Mouse (Mus musculus): ENCODE data around the gene Fabp3. TPM values are rescaled to one million over a fixed set of nuclear protein-coding genes. Genes with fewer than 3 reads are reported as not detected.

The Fabp3 gene
- polyA plus RNA-seq, 1 experiment from 2014 or later: 10.7 TPM

DNA sequence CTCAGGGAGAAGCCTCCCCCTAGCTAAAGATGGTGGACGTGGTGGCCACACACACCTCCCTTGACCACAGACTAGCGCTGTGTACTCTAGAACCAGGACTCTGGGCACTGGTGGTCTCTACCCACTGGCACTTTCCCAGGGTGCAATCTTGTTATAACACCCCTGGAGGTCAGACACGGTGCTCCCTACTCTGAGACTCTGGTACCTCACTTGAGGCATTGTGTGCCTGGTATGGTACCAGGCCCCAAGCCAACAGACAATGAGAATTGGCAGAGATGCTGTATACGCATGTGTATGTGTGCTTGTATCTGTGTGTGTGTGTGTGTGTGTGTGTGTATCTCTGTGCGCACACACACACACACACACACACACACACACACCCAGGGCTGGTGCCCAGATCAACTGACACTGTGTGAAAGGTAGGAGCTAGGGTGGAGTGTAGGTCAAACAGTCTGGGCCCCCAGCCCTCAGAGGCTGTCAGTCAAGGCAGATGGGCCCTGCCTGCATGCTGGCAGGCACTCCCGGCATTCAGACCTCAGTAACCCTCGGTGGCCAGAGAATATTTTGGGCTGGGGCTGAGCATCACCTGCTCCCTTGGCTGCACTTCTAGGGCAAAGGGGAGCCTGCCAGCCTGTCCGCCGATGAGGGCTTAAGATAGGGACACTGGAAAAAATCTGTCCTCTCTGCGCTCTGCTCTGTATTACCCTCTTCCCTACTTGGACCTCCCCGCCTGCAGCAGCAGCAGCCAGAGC, 9.3 kb upstream of the Fabp3 start:
- WGBS: 79% methylated on average over 11 of the region's 11 CpGs
- no peak overlapping the region for H3K4me2 ChIP-seq (ENCODE audit: low read depth, low read length, severe bottlenecking)
- no peak overlapping the region for H3K4me3 ChIP-seq (ENCODE audit: low read depth, low read length)
- no peak overlapping the region for H3K9ac ChIP-seq (ENCODE audit: low read length)
- no peaks in the 10 kb centered on the region for H3K36me3 ChIP-seq (ENCODE audit: control insufficient read depth, insufficient read depth, low read length)
- H3K4me1 ChIP-seq (replicated peaks; ENCODE audit: control insufficient read depth, insufficient read depth, low read length): no peaks in the 10 kb centered on the region
- no peak overlapping the region for H3K27ac ChIP-seq (ENCODE audit: low read depth, low read length)
- DNase-seq (ENCODE audit: low spot score) (no peak), ATAC-seq (replicated peaks; ENCODE audit: low FRiP score) (no peak)
- no peaks in the 10 kb centered on the region for H3K27me3 ChIP-seq (ENCODE audit: control insufficient read depth, insufficient read depth, low read length)
- H3K9me3 ChIP-seq (ENCODE audit: control insufficient read depth, low read length): no peaks in the 10 kb centered on the region

DNA sequence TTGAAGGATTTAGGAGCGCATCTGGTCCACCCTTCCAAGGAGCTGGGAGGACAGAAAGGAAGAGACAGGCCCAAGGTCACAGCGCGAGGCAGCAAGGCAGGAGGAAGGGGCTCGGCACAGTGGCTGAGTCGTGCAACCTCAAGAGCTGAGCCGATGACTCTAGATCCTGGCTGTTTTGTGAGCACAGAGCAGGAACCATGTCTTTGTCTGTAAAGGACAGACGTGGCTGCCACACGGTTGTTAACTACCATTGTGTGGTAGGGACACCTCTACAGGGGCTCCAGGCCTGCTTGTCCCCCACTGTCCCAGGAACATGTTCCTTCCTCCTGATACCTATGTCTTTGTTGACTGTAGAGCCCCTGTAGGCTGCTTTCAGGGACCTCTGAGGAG, 8.8 kb upstream of the Fabp3 start:
- no peak overlapping the region for H3K9ac ChIP-seq (ENCODE audit: low read length)
- no peak for DNase-seq (ENCODE audit: low spot score)
- H3K27ac ChIP-seq (ENCODE audit: low read depth, low read length): no peak overlapping the region
- no peaks in the 10 kb centered on the region for H3K27me3 ChIP-seq (ENCODE audit: control insufficient read depth, insufficient read depth, low read length)
- 77% methylated on average over 8 of the region's 8 CpGs for WGBS
- H3K4me3 ChIP-seq (ENCODE audit: low read depth, low read length): no peak overlapping the region
- no peaks in the 10 kb centered on the region for H3K9me3 ChIP-seq (ENCODE audit: control insufficient read depth, low read length)
- H3K4me1 ChIP-seq (replicated peaks; ENCODE audit: control insufficient read depth, insufficient read depth, low read length): no peaks in the 10 kb centered on the region
- no peak for ATAC-seq (replicated peaks; ENCODE audit: low FRiP score)
- no peaks in the 10 kb centered on the region for H3K36me3 ChIP-seq (ENCODE audit: control insufficient read depth, insufficient read depth, low read length)
- H3K4me2 ChIP-seq (ENCODE audit: low read depth, low read length, severe bottlenecking): no peak overlapping the region

DNA sequence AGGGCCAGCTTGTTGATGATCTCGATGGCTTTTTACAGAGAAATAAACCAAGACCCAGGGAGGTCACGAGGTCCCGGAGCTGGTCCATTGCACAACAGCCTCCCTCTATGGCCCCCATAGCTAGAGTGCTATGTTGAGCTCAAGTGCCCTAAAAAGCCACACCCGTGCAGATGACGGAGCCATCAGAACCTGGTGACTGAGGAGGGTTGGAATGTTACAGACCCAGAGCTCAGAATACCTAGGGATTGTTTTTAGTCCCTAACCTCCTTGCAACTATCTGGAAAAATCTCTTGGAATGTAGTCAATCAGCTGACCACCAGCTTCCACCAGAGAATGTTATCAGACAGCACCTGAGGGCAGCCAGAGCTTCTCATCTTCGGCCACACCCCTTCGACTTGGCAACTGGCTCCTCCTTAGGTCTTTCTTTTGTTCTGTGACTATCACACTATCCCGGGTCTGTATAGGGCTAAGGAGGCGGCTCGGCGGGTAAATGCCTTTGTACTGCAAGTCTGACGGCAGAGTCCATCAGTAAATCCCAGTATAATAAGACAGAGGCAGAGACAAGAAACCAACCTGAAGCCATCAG, 6.0 kb upstream of the Fabp3 start:
- no peak for ATAC-seq (replicated peaks; ENCODE audit: low FRiP score)
- peaks cover 7% of the 10 kb centered on the region; the same call in 1 of the 2 replicates for H3K27me3 ChIP-seq (ENCODE audit: control insufficient read depth, insufficient read depth, low read length)

GRCm38 (mm10) chr4:130304746-130305145, 3.6 kb upstream of the Fabp3 start:
- no peak for ATAC-seq (replicated peaks; ENCODE audit: low FRiP score)
- Histone ChIP-seq H3K4me3 (ENCODE audit: low read depth, low read length) (no peak overlapping the region), H3K9ac (ENCODE audit: low read length) (no peak overlapping the region), H3K9me3 (ENCODE audit: control insufficient read depth, low read length) (no peaks in the 10 kb centered on the region), H3K27ac (ENCODE audit: low read depth, low read length) (no peak overlapping the region), H3K4me1 (replicated peaks; ENCODE audit: control insufficient read depth, insufficient read depth, low read length) (peaks cover 6% of the 10 kb centered on the region; the same call in 1 of the 2 replicates), H3K36me3 (ENCODE audit: control insufficient read depth, insufficient read depth, low read length) (no peaks in the 10 kb centered on the region), H3K4me2 (ENCODE audit: low read depth, low read length, severe bottlenecking) (no peak overlapping the region), H3K27me3 (ENCODE audit: control insufficient read depth, insufficient read depth, low read length) (peaks cover 25% of the 10 kb centered on the region)
- DNase-seq (ENCODE audit: low spot score): no peak
- WGBS: 22% methylated on average over 3 of the region's 3 CpGs

More for the DNA sequence above, 6.0 kb upstream of the Fabp3 start:
- Histone ChIP-seq H3K9ac (ENCODE audit: low read length) (no peak overlapping the region), H3K36me3 (ENCODE audit: control insufficient read depth, insufficient read depth, low read length) (no peaks in the 10 kb centered on the region), H3K9me3 (ENCODE audit: control insufficient read depth, low read length) (no peaks in the 10 kb centered on the region), H3K4me3 (ENCODE audit: low read depth, low read length) (no peak overlapping the region), H3K4me1 (replicated peaks; ENCODE audit: control insufficient read depth, insufficient read depth, low read length) (no peaks in the 10 kb centered on the region; the same call in 1 of the 2 replicates), H3K4me2 (ENCODE audit: low read depth, low read length, severe bottlenecking) (no peak overlapping the region), H3K27ac (ENCODE audit: low read depth, low read length) (no peak overlapping the region)
- no peak for DNase-seq (ENCODE audit: low spot score)
- WGBS: 53% methylated on average over 12 of the region's 12 CpGs

- Histone ChIP-seq H3K27me3 (ENCODE audit: control insufficient read depth, insufficient read depth, low read length) (peaks cover 28% of the 10 kb centered on the region), H3K27ac (ENCODE audit: low read depth, low read length) (no peak overlapping the region), H3K4me3 (ENCODE audit: low read depth, low read length) (no peak overlapping the region), H3K4me2 (ENCODE audit: low read depth, low read length, severe bottlenecking) (peak overlapping the region; percentile 91; the same call in 1 of the 2 replicates), H3K9ac (ENCODE audit: low read length) (no peak overlapping the region), H3K36me3 (ENCODE audit: control insufficient read depth, insufficient read depth, low read length) (no peaks in the 10 kb centered on the region), H3K4me1 (replicated peaks; ENCODE audit: control insufficient read depth, insufficient read depth, low read length) (peaks cover 6% of the 10 kb centered on the region; the same call in 1 of the 2 replicates), H3K9me3 (ENCODE audit: control insufficient read depth, low read length) (no peaks in the 10 kb centered on the region)
- 80% methylated on average over 10 of the region's 10 CpGs for WGBS
- ATAC-seq (replicated peaks; ENCODE audit: low FRiP score) (no peak), DNase-seq (ENCODE audit: low spot score) (no peak)
Measured at GRCm38 (mm10) chr4:130306796-130307630, 1.4 kb upstream of the Fabp3 start.

DNA sequence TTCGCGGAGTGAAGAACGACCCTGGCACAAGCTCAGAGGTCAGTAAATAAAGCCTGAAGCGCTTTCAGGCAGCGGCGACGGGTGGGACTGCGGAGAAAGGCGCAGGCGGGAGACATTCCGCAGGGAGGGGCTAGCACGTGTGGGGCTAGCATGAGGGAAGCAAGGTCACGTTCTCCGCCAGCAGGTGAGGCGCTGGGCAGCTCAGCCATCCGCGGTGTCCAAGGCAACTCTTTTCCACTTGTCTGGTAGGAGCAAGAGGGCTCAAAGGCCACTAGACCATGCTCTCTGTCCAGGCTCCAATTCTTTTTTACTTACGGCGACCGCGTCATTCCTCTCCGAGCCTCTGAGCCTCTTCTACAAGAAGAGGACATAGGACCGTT, 554 bp upstream of the Fabp3 start:
- peak overlapping the region; percentile 48; the same call in 1 of the 2 replicates for H3K9ac ChIP-seq (ENCODE audit: low read length)
- H3K4me1 ChIP-seq (replicated peaks; ENCODE audit: control insufficient read depth, insufficient read depth, low read length): peaks cover 6% of the 10 kb centered on the region; the same call in 1 of the 2 replicates
- H3K27me3 ChIP-seq (ENCODE audit: control insufficient read depth, insufficient read depth, low read length): peaks cover 28% of the 10 kb centered on the region
- no peaks in the 10 kb centered on the region for H3K9me3 ChIP-seq (ENCODE audit: control insufficient read depth, low read length)
- under 1% methylated on average over 23 of the region's 23 CpGs for WGBS
- H3K27ac ChIP-seq (ENCODE audit: low read depth, low read length): no peak overlapping the region
- peak overlapping the region; percentile 91 for H3K4me2 ChIP-seq (ENCODE audit: low read depth, low read length, severe bottlenecking)
- peak; percentile 77 for DNase-seq (ENCODE audit: low spot score)
- peak; percentile 49; the same call in 1 of the 2 replicates for ATAC-seq (replicated peaks; ENCODE audit: low FRiP score)
- H3K36me3 ChIP-seq (ENCODE audit: control insufficient read depth, insufficient read depth, low read length): no peaks in the 10 kb centered on the region
- peak overlapping the region; percentile 31 for H3K4me3 ChIP-seq (ENCODE audit: low read depth, low read length)

- Histone ChIP-seq H3K9me3 (ENCODE audit: control insufficient read depth, low read length) (no peaks in the 10 kb centered on the region), H3K27me3 (ENCODE audit: control insufficient read depth, insufficient read depth, low read length) (peaks cover 28% of the 10 kb centered on the region), H3K36me3 (ENCODE audit: control insufficient read depth, insufficient read depth, low read length) (no peaks in the 10 kb centered on the region), H3K4me3 (ENCODE audit: low read depth, low read length) (peak overlapping the region; percentile 31), H3K9ac (ENCODE audit: low read length) (peak overlapping the region; percentile 48; the same call in 1 of the 2 replicates), H3K27ac (ENCODE audit: low read depth, low read length) (no peak overlapping the region), H3K4me2 (ENCODE audit: low read depth, low read length, severe bottlenecking) (peak overlapping the region; percentile 91), H3K4me1 (replicated peaks; ENCODE audit: control insufficient read depth, insufficient read depth, low read length) (peaks cover 6% of the 10 kb centered on the region; the same call in 1 of the 2 replicates)
- ATAC-seq (replicated peaks; ENCODE audit: low FRiP score): no peak
- no peak for DNase-seq (ENCODE audit: low spot score)
- WGBS: 39% methylated on average over 8 of the region's 8 CpGs
Measured at GRCm38 (mm10) chr4:130309254-130309653, 859 bp downstream of the Fabp3 start.

GRCm38 (mm10) chr4:130312526-130312925, 4.1 kb downstream of the Fabp3 start:
- H3K36me3 ChIP-seq (ENCODE audit: control insufficient read depth, insufficient read depth, low read length): no peaks in the 10 kb centered on the region
- H3K27me3 ChIP-seq (ENCODE audit: control insufficient read depth, insufficient read depth, low read length): peaks cover 20% of the 10 kb centered on the region
- no peak overlapping the region for H3K27ac ChIP-seq (ENCODE audit: low read depth, low read length)
- ATAC-seq (replicated peaks; ENCODE audit: low FRiP score) (no peak), DNase-seq (ENCODE audit: low spot score) (no peak)
- no peak overlapping the region for H3K4me2 ChIP-seq (ENCODE audit: low read depth, low read length, severe bottlenecking)
- H3K4me1 ChIP-seq (replicated peaks; ENCODE audit: control insufficient read depth, insufficient read depth, low read length): peaks cover 5% of the 10 kb centered on the region; the same call in 1 of the 2 replicates
- WGBS: 94% methylated on average over 3 of the region's 3 CpGs
- H3K9ac ChIP-seq (ENCODE audit: low read length): no peak overlapping the region
- H3K9me3 ChIP-seq (ENCODE audit: control insufficient read depth, low read length): no peaks in the 10 kb centered on the region
- H3K4me3 ChIP-seq (ENCODE audit: low read depth, low read length): no peak overlapping the region

Data from forebrain, embryonic 11.5 days (tissue).